Mouse (Mus musculus) hindbrain, embryonic 15.5 days (tissue): ENCODE results near the gene Myef2. TPM values are rescaled to one million over a fixed set of nuclear protein-coding genes. Genes with fewer than 3 reads are reported as not detected.

Experiments used
- ATAC-seq: fragments of 200-750 bp; cut with Nextera tagmentation; 2 replicates; pipeline ENCODE4 v1.8.0; 2017; ENCODE audit warnings: low read depth, moderate number of reproducible peaks, moderate TSS enrichment; ENCODE audit not compliant: low FRiP score
- H3K27ac ChIP-seq: fragments of 300-500 bp; sonication (generic); replicated peaks from 2 replicates; pipeline ENCODE4 v1.5.1; 2015; ENCODE audit warnings: mild to moderate bottlenecking, inconsistent platforms
- H3K27me3 ChIP-seq: fragments of 300-500 bp; sonication (generic); 2 replicates; pipeline ENCODE4 v1.6.1; 2015; ENCODE audit warnings: control low read depth, inconsistent platforms
- H3K36me3 ChIP-seq: fragments of 300-500 bp; sonication (generic); 2 replicates; pipeline ENCODE4 v1.6.1; 2015; ENCODE audit warnings: control low read depth, inconsistent platforms
- H3K4me1 ChIP-seq: fragments of 300-500 bp; sonication (generic); replicated peaks from 2 replicates; pipeline ENCODE4 v1.6.1; 2015; ENCODE audit warnings: control low read depth, inconsistent platforms
- H3K4me2 ChIP-seq: fragments of 300-500 bp; sonication (generic); 2 replicates; pipeline ENCODE4 v1.6.1; 2015; ENCODE audit warnings: moderate library complexity, mild to moderate bottlenecking, inconsistent platforms
- H3K4me3 ChIP-seq: fragments of 300-500 bp; sonication (generic); 2 replicates; pipeline ENCODE4 v1.5.1; 2015; ENCODE audit warnings: mild to moderate bottlenecking, inconsistent platforms
- H3K9ac ChIP-seq: fragments of 300-500 bp; sonication (generic); 2 replicates; pipeline ENCODE4 v1.6.1; 2015; ENCODE audit warnings: inconsistent platforms
- H3K9me3 ChIP-seq: fragments of 300-500 bp; sonication (generic); 2 replicates; pipeline ENCODE4 v1.6.1; 2016; ENCODE audit warnings: control low read depth, inconsistent platforms
- WGBS: fragments of 180-500 bp; shearing (Covaris S2); methylation state at CpG from one replicate; pipeline ENCODE4 v1.1.7; 2015; 5-methylcytosine and 5-hydroxymethylcytosine counted together
- polyA plus RNA-seq: library from polyadenylated mRNA; unstranded; fragments of >200 nt; fragmentation: Nextera tagmentation; extraction: Ambion mirVana; gene quantifications from 2 replicates; pipeline ENCODE4 v1.2.1, GENCODE M21; 2015

Myef2 gene
- polyA plus RNA-seq, 1 experiment from 2014 or later, result 187 TPM

GRCm38 (mm10) chr2:125062944-125063343 lies 60.5 kb downstream of the Myef2 start:
- no peak overlapping the region for H3K4me2 ChIP-seq
- no peak overlapping the region for H3K27ac ChIP-seq
- no peaks in the 10 kb centered on the region for H3K4me1 ChIP-seq
- H3K36me3 ChIP-seq, result no peaks in the 10 kb centered on the region
- no peaks in the 10 kb centered on the region for H3K9me3 ChIP-seq
- H3K4me3 ChIP-seq, result no peak overlapping the region
- no peak overlapping the region for H3K9ac ChIP-seq
- ATAC-seq, result peak; percentile 51; the same call in 1 of the 2 replicates
- 66% methylated on average over 4 of the region's 4 CpGs for WGBS
- no peaks in the 10 kb centered on the region for H3K27me3 ChIP-seq

- no peaks in the 10 kb centered on the region for H3K27me3 ChIP-seq
- no peak overlapping the region for H3K27ac ChIP-seq
- ATAC-seq, result no peak
- H3K9ac ChIP-seq, result no peak overlapping the region
- H3K4me3 ChIP-seq, result no peak overlapping the region
- WGBS, result 91% methylated on average over 7 of the region's 7 CpGs
- H3K36me3 ChIP-seq, result no peaks in the 10 kb centered on the region
- H3K4me2 ChIP-seq, result no peak overlapping the region
- H3K4me1 ChIP-seq, result no peaks in the 10 kb centered on the region
- H3K9me3 ChIP-seq, result no peaks in the 10 kb centered on the region
Observed at GRCm38 (mm10) chr2:125061451-125061850, 62.0 kb downstream of the Myef2 start.

GRCm38 (mm10) chr2:125057250-125057815 lies 66.1 kb downstream of the Myef2 start:
- Histone ChIP-seq H3K9me3 (no peaks in the 10 kb centered on the region), H3K36me3 (no peaks in the 10 kb centered on the region), H3K4me1 (no peaks in the 10 kb centered on the region), H3K4me3 (no peak overlapping the region), H3K4me2 (no peak overlapping the region), H3K27me3 (no peaks in the 10 kb centered on the region), H3K27ac (no peak overlapping the region), H3K9ac (no peak overlapping the region)
- ATAC-seq, result peak; percentile 74
- 43% methylated on average over 7 of the region's 7 CpGs for WGBS

GRCm38 (mm10) chr2:125055316-125055903 lies 68.1 kb downstream of the Myef2 start:
- 88% methylated on average over 7 of the region's 7 CpGs for WGBS
- Histone ChIP-seq H3K4me1 (no peaks in the 10 kb centered on the region), H3K27ac (no peak overlapping the region), H3K9me3 (no peaks in the 10 kb centered on the region), H3K9ac (no peak overlapping the region), H3K27me3 (no peaks in the 10 kb centered on the region), H3K36me3 (no peaks in the 10 kb centered on the region), H3K4me2 (no peak overlapping the region), H3K4me3 (no peak overlapping the region)
- no peak for ATAC-seq

Other genes starting within 250 kb of the Myef2 start
- gene Slc24a5, start 55.5 kb downstream of the Myef2 start, polyA plus RNA-seq, result 4.5 and 6.1 TPM in 2 replicates
- 16.4 and 21.0 TPM in 2 replicates for gene Ctxn2, start 13.0 kb upstream of the Myef2 start, polyA plus RNA-seq
- gene Slc12a1, start 28.8 kb upstream of the Myef2 start, polyA plus RNA-seq, result 0.09 and 0.13 TPM in 2 replicates
- 75.6 and 76.1 TPM in 2 replicates for gene Dut, start 123.5 kb upstream of the Myef2 start, polyA plus RNA-seq